Comparison of ENCODE assay signal across 11 mouse cellular contexts in the genomic region with DNA sequence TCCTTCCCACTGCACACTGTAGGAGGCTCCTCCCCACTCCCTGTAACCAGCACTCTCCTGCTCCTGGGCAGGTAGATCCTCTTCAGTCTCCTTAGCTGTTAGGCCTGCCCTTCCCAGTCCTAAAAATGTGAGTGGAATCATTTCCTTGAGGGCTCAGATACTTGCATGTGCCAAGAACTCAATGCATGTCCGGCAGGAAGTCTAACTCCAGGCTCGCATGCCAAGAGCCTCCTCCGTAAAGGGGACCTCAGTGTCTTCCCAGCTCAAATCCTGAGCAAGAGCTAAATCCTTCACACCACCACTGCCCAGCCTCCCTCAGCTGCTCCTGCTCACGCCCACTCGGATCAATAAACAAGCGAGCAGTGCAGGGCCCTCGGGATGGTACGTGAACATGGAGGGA. TPM values are rescaled to one million over a fixed set of nuclear protein-coding genes. Genes with fewer than 3 reads are reported as not detected.
DNase-seq lines count a peak whose midpoint lies in the region; ATAC-seq and TF ChIP-seq lines count a peak whose summit lies in the region.
"Had no signal": no experiment of that assay in that cellular context is flagged by ENCODE, and none has a peak within 500 bp of the region (broad histone marks: within the 10 kb centered on the region; RNA-seq: fewer than 3 reads in every experiment).

No protein-coding gene starts in this region.

- no peaks in the 10 kb centered on the region for H3K9me3 ChIP-seq in liver, postnatal 0 days (ENCODE audit: low read length)
- no peaks in the 10 kb centered on the region for H3K9me3 ChIP-seq in heart, embryonic 11.5 days (replicated peaks; ENCODE audit: control insufficient read depth, low read length)
- H3K9me3 ChIP-seq: neural tube, embryonic 13.5 days had no signal

- ATAC-seq in liver, postnatal 0 days: no peak
- ATAC-seq in heart, embryonic 11.5 days (replicated peaks; ENCODE audit: insufficient number of reproducible peaks, low FRiP score, low TSS enrichment): no peak
- ATAC-seq in granulocyte monocyte progenitor cell, adult 5-6 weeks (replicated peaks; ENCODE audit: poor library complexity, severe bottlenecking): no peak

- no peak for TF ChIP-seq POLR2A in small intestine, adult 2 months (IDR thresholded peaks at IDR 0.05; ENCODE audit: low read depth, low read length)

- H3K9ac ChIP-seq in liver, postnatal 0 days (replicated peaks): 0 out of 2 replicates have a peak overlapping the region, but pooled peaks have one; percentile 7
- 0 out of 2 replicates have a peak overlapping the region, but pooled peaks have one; percentile 40 for H3K9ac ChIP-seq in heart, embryonic 11.5 days (ENCODE audit: low read depth, low read length)
- H3K9ac ChIP-seq: neural tube, embryonic 13.5 days had no signal

- H3K36me3 ChIP-seq in liver, postnatal 0 days (replicated peaks; ENCODE audit: insufficient read depth, low read length): peaks cover 30% of the 10 kb centered on the region
- H3K36me3 ChIP-seq in heart, embryonic 11.5 days (ENCODE audit: control insufficient read depth, insufficient read depth, low read length): no peaks in the 10 kb centered on the region
- H3K36me3 ChIP-seq in small intestine, adult 2 months (ENCODE audit: control insufficient read depth, insufficient read depth, low read length): peaks cover 12% of the 10 kb centered on the region
- H3K36me3 ChIP-seq: neural tube, embryonic 13.5 days had no signal

- H3K27me3 ChIP-seq in liver, postnatal 0 days (ENCODE audit: insufficient read depth, low read length): no peaks in the 10 kb centered on the region
- no peaks in the 10 kb centered on the region for H3K27me3 ChIP-seq in heart, embryonic 11.5 days (ENCODE audit: control insufficient read depth, insufficient read depth, low read length)
- H3K27me3 ChIP-seq in small intestine, adult 2 months (ENCODE audit: control insufficient read depth, insufficient read depth, low read length): no peaks in the 10 kb centered on the region
- H3K27me3 ChIP-seq: neural tube, embryonic 13.5 days had no signal

- 63% methylated on average over 8 of the region's 8 CpGs for WGBS in liver, postnatal 0 days (ENCODE audit: insufficient replicate concordance)
- 40% methylated on average over 8 of the region's 8 CpGs for WGBS in heart, embryonic 11.5 days (ENCODE audit: insufficient replicate concordance)
- 43% methylated on average over 8 of the region's 8 CpGs for WGBS in small intestine, adult 2 months

- H3K4me1 ChIP-seq in liver, postnatal 0 days (ENCODE audit: insufficient read depth): peaks cover 31% of the 10 kb centered on the region
- H3K4me1 ChIP-seq in heart, embryonic 11.5 days (ENCODE audit: control insufficient read depth, insufficient read depth, low read length): peaks cover 10% of the 10 kb centered on the region
- H3K4me1 ChIP-seq in small intestine, adult 2 months (ENCODE audit: control insufficient read depth, insufficient read depth, insufficient read length, low read length): peaks cover 14% of the 10 kb centered on the region

- peak overlapping the region; percentile 67 for H3K27ac ChIP-seq in liver, postnatal 0 days (ENCODE audit: low read depth)
- H3K27ac ChIP-seq in heart, embryonic 11.5 days (ENCODE audit: low read depth, low read length): no peak overlapping the region
- H3K27ac ChIP-seq in small intestine, adult 2 months (ENCODE audit: insufficient read depth, low read depth, low read length): peak overlapping the region; percentile 23; the same call in 1 of the 2 replicates
- H3K27ac ChIP-seq: neural tube, embryonic 13.5 days had no signal

- TF ChIP-seq EP300 in liver, postnatal 0 days (IDR thresholded peaks at IDR 0.05; ENCODE audit: low read depth): no peak

- H3K4me2 ChIP-seq in liver, postnatal 0 days (ENCODE audit: low read depth, low read length): no peak overlapping the region
- H3K4me2 ChIP-seq in heart, embryonic 11.5 days: no peak overlapping the region
- H3K4me2 ChIP-seq: neural tube, embryonic 13.5 days had no signal

- no peak overlapping the region for H3K4me3 ChIP-seq in liver, postnatal 0 days (ENCODE audit: low read depth, low read length)
- no peak overlapping the region for H3K4me3 ChIP-seq in heart, embryonic 11.5 days (ENCODE audit: low read depth, low read length)
- no peak overlapping the region for H3K4me3 ChIP-seq in small intestine, adult 2 months (ENCODE audit: low read depth, low read length)
- H3K4me3 ChIP-seq: neural tube, embryonic 13.5 days had no signal

- DNase-seq in liver, postnatal 0 days: no peak
- no peak for DNase-seq in liver
- peak; percentile 75 for DNase-seq in kidney, postnatal 14 days
- DNase-seq in cerebellum, adult 9-11 months: no peak
- DNase-seq in layer of hippocampus, postnatal 10 days (ENCODE audit: low spot score in 2 of 2): no peak
- DNase-seq: gastrocnemius, postnatal 10 days had no signal

- no peak for TF ChIP-seq CTCF in liver, postnatal 0 days (IDR thresholded peaks at IDR 0.05; ENCODE audit: low read depth)
- no peak for TF ChIP-seq CTCF in small intestine, adult 2 months (IDR thresholded peaks at IDR 0.05; ENCODE audit: extremely low read depth, insufficient read length, insufficient replicate concordance, low read depth, low read length)

RNA-seq across cellular contexts. Expression of gene Ifitm5, which starts 1.0 kb away (rescaled TPM):
- 0.41 and 0.48 TPM in 2 replicates for polyA plus RNA-seq in liver, postnatal 0 days (2015; fragmentation: Nextera tagmentation; extraction: Ambion mirVana)
- polyA plus RNA-seq in heart, embryonic 11.5 days (2014; fragmentation: Nextera tagmentation; extraction: Ambion mirVana): 0.34 TPM in 1 of 2 replicates, not detected in the other
- polyA plus RNA-seq in small intestine, adult 2 months (2012; rRNA removed): 0.56 and 0.87 TPM in 2 replicates
- total RNA-seq in granulocyte monocyte progenitor cell, adult 5-6 weeks (2014; fragmentation: Nextera tagmentation): 1.7 TPM in 1 of 2 replicates, not detected in the other
- total RNA-seq in granulocyte monocyte progenitor cell, adult 5-6 weeks (2017): not detected in 2 replicates
- not detected for total RNA-seq in layer of hippocampus, postnatal 10 days (2021)
- total RNA-seq: left cerebral cortex, postnatal 36 days had no signal

RNA-seq across cellular contexts. Expression of gene Gm45717, which starts 4.7 kb away (rescaled TPM):
- 0.59 TPM in 1 of 2 replicates, not detected in the other for polyA plus RNA-seq in liver, postnatal 0 days (2015; fragmentation: Nextera tagmentation; extraction: Ambion mirVana)
- polyA plus RNA-seq in heart, embryonic 11.5 days (2014; fragmentation: Nextera tagmentation; extraction: Ambion mirVana): 0.46 TPM in 1 of 2 replicates, not detected in the other
- polyA plus RNA-seq in small intestine, adult 2 months (2012; rRNA removed): 1.1 TPM in 1 of 2 replicates, not detected in the other
- total RNA-seq in granulocyte monocyte progenitor cell, adult 5-6 weeks (2014; fragmentation: Nextera tagmentation): not detected in 2 replicates
- not detected in 2 replicates for total RNA-seq in granulocyte monocyte progenitor cell, adult 5-6 weeks (2017)
- total RNA-seq in layer of hippocampus, postnatal 10 days (2021): not detected
- total RNA-seq: gastrocnemius, postnatal 10 days; left cerebral cortex, postnatal 36 days had no signal
- polyA plus RNA-seq: neural tube, embryonic 13.5 days had no signal

RNA-seq across cellular contexts. Expression of gene Ifitm2, which starts 4.7 kb away (rescaled TPM):
- polyA plus RNA-seq in liver, postnatal 0 days (2015; fragmentation: Nextera tagmentation; extraction: Ambion mirVana): 798 and 816 TPM in 2 replicates
- polyA plus RNA-seq in heart, embryonic 11.5 days (2014; fragmentation: Nextera tagmentation; extraction: Ambion mirVana): 420 and 429 TPM in 2 replicates
- polyA plus RNA-seq in small intestine, adult 2 months (2012; rRNA removed): 263 and 363 TPM in 2 replicates
- 555 and 581 TPM in 2 replicates for total RNA-seq in granulocyte monocyte progenitor cell, adult 5-6 weeks (2014; fragmentation: Nextera tagmentation)
- 354 and 388 TPM in 2 replicates for total RNA-seq in granulocyte monocyte progenitor cell, adult 5-6 weeks (2017)
- total RNA-seq in layer of hippocampus, postnatal 10 days (2021): 10 to 100 TPM; 20.3 to 27.0 TPM

RNA-seq across cellular contexts. Expression of gene Pgghg, which starts 9.9 kb away (rescaled TPM):
- polyA plus RNA-seq in liver, postnatal 0 days (2015; fragmentation: Nextera tagmentation; extraction: Ambion mirVana): 5.5 and 6.3 TPM in 2 replicates
- 11.1 and 12.0 TPM in 2 replicates for polyA plus RNA-seq in heart, embryonic 11.5 days (2014; fragmentation: Nextera tagmentation; extraction: Ambion mirVana)
- 10.8 and 15.1 TPM in 2 replicates for polyA plus RNA-seq in small intestine, adult 2 months (2012; rRNA removed)
- 6.6 and 11.5 TPM in 2 replicates for total RNA-seq in granulocyte monocyte progenitor cell, adult 5-6 weeks (2014; fragmentation: Nextera tagmentation)
- total RNA-seq in granulocyte monocyte progenitor cell, adult 5-6 weeks (2017): 6.9 and 7.8 TPM in 2 replicates
- total RNA-seq in layer of hippocampus, postnatal 10 days (2021): 1 to 10 TPM; 4.2 to 5.0 TPM

RNA-seq across cellular contexts. Expression of gene Ifitm1, which starts 16.0 kb away (rescaled TPM):
- polyA plus RNA-seq in liver, postnatal 0 days (2015; fragmentation: Nextera tagmentation; extraction: Ambion mirVana): 33.4 and 38.6 TPM in 2 replicates
- 4.8 and 7.6 TPM in 2 replicates for polyA plus RNA-seq in heart, embryonic 11.5 days (2014; fragmentation: Nextera tagmentation; extraction: Ambion mirVana)
- 107 and 120 TPM in 2 replicates for polyA plus RNA-seq in small intestine, adult 2 months (2012; rRNA removed)
- 79.9 and 149 TPM in 2 replicates for total RNA-seq in granulocyte monocyte progenitor cell, adult 5-6 weeks (2014; fragmentation: Nextera tagmentation)
- total RNA-seq in granulocyte monocyte progenitor cell, adult 5-6 weeks (2017): 18.5 and 25.3 TPM in 2 replicates
- 1 to 10 TPM; 3.6 to 5.5 TPM for total RNA-seq in layer of hippocampus, postnatal 10 days (2021)
